Mouse (Mus musculus) thymus, adult 2 months (tissue): ENCODE results near the gene Ctxn1. TPM values are rescaled to one million over a fixed set of nuclear protein-coding genes. Genes with fewer than 3 reads are reported as not detected.

ENCODE experiments used
- DNase-seq: peaks from one replicate; pipeline ENCODE4 v3.0.0; 2021
- H3K27ac ChIP-seq: fragments of 200-500 bp; 2 replicates; pipeline ENCODE4 v1.5.1; 2012; ENCODE audit warnings: low read length, control low read depth; ENCODE audit not compliant: control insufficient read depth, insufficient read depth
- H3K27me3 ChIP-seq: fragments of 200-500 bp; 2 replicates; pipeline ENCODE4 v1.6.1; 2012; ENCODE audit warnings: mild to moderate bottlenecking, low read length, moderate library complexity, mixed read lengths; ENCODE audit not compliant: control insufficient read depth, insufficient read depth
- H3K36me3 ChIP-seq: fragments of 200-500 bp; 2 replicates; pipeline ENCODE4 v1.6.1; 2012; ENCODE audit warnings: mild to moderate bottlenecking, low read length, moderate library complexity; ENCODE audit not compliant: control insufficient read depth, insufficient read depth
- H3K4me1 ChIP-seq: fragments of 200-500 bp; replicated peaks from 2 replicates; pipeline ENCODE4 v1.6.1; 2012; ENCODE audit warnings: low read length; ENCODE audit not compliant: control insufficient read depth, insufficient read depth
- H3K4me3 ChIP-seq: fragments of 200-500 bp; 2 replicates; pipeline ENCODE4 v1.5.1; 2012; ENCODE audit warnings: mild to moderate bottlenecking, low read length, control low read depth, moderate library complexity; ENCODE audit not compliant: control insufficient read depth, insufficient read depth
- CTCF ChIP-seq: fragments of 200-500 bp; IDR thresholded peaks from 2 replicates; pipeline ENCODE4 v1.5.1; 2012; ENCODE audit warnings: mild to moderate bottlenecking, control low read depth, low read length, moderate library complexity, borderline replicate concordance; ENCODE audit not compliant: control insufficient read depth, poor library complexity, insufficient read depth; ENCODE audit errors: extremely low read depth
- POLR2A ChIP-seq: fragments of 200-500 bp; IDR thresholded peaks from 2 replicates; pipeline ENCODE4 v1.6.1; 2012; ENCODE audit warnings: mild to moderate bottlenecking, low read length, control low read depth, moderate library complexity; ENCODE audit not compliant: control insufficient read depth, poor library complexity, insufficient read depth; ENCODE audit errors: extremely low read depth
- WGBS: fragments of 180-500 bp; shearing (Covaris S2); methylation state at CpG from one replicate; pipeline ENCODE4 v1.1.7; 2018; 5-methylcytosine and 5-hydroxymethylcytosine counted together
- polyA plus RNA-seq: library from polyadenylated mRNA; depleted of rRNA; stranded (reverse); fragments of >200 nt; gene quantifications from 2 replicates; pipeline ENCODE4 v1.2.3, GENCODE M21; 2012; rRNA removed

Gene Ctxn1
- 22.5 and 27.0 TPM in 2 replicates for polyA plus RNA-seq

DNA sequence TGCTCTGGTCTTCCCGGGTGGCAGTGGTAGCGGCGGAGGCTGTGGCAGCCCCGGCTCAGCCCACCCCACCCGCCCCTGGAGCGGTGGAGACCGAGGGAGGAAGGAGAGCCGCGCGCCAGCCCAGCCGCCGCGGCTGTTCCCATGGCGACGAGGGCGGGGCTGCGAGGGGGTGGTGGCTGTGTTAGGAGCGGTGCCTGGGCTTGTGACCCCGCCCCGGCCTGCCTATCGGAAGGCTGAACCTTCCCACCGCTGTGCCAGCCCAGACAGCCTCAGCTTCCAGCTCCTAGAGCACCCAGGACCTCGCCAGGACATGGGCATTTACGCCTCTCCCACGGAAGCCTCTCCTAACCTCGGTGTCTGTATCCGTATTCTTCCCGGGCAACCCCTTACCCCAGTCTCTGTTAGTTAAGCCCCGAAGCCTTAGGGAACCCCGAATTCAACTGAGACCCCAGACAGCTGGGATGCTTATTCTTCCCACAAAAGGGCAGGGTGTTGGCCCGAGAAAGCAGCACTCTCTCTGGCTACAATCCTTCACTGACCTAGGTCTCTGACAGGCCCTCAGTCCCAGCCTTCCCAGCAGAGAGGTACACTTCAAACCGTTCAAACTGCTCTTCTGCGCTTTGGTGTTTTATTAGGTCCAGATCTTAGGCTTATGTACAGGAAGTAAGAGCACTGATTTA lies at the start of gene Ctxn1:
TSS of gene Ctxn1 (minus strand) at position 150 of the 680 bp plus-strand sequence.
- peak; percentile 98 for DNase-seq
- no peak for TF ChIP-seq POLR2A
- TF ChIP-seq CTCF: no peak
- Histone ChIP-seq H3K4me1 (peaks cover 4% of the 10 kb centered on the region), H3K27ac (no peak within 1 kb of the TSS), H3K4me3 (peak within 1 kb of the TSS; percentile 54), H3K27me3 (no peaks in the 10 kb centered on the region), H3K36me3 (no peaks in the 10 kb centered on the region; the same call in 1 of the 2 replicates)
- WGBS: 13% methylated on average over 33 of the region's 33 CpGs

GRCm38 (mm10) chr8:4305838-4306237 lies 46.8 kb upstream of the Ctxn1 start:
- DNase-seq: no peak
- peaks cover 79% of the 10 kb centered on the region for H3K36me3 ChIP-seq
- H3K4me1 ChIP-seq: no peaks in the 10 kb centered on the region
- no peaks in the 10 kb centered on the region for H3K27me3 ChIP-seq
- 51% methylated on average over 2 of the region's 2 CpGs for WGBS
- no peak overlapping the region; the same call in 1 of the 2 replicates for H3K27ac ChIP-seq
- H3K4me3 ChIP-seq: no peak overlapping the region
- TF ChIP-seq POLR2A (no peak), CTCF (no peak)

GRCm38 (mm10) chr8:4304124-4304547 lies 45.1 kb upstream of the Ctxn1 start:
- Histone ChIP-seq H3K4me1 (no peaks in the 10 kb centered on the region), H3K27ac (no peak overlapping the region), H3K27me3 (no peaks in the 10 kb centered on the region), H3K4me3 (no peak overlapping the region), H3K36me3 (peaks cover 75% of the 10 kb centered on the region)
- 70% methylated on average over 3 of the region's 3 CpGs for WGBS
- DNase-seq: no peak
- TF ChIP-seq CTCF: no peak
- no peak for TF ChIP-seq POLR2A

DNA sequence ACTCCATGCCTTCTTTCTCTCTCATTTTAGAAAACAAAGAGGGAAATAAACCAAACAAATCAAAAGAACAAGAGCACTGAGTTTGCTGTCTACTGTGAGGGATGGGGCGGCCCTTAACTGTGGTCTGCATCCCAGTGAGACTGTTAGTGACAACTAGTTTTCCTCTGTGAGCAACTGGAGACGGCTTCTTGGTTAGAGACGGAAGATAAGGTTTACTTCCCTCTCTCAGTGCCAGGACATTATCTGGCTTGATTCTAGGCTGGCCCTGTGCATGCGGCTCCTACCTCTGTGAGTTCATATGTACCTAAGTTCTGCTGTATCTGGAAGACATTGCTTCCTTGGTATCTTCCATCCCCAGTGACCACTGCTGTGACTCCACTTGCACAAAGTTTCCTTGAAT lies 38.7 kb upstream of the Ctxn1 start:
- no peak for TF ChIP-seq CTCF
- no peak for TF ChIP-seq POLR2A
- no peaks in the 10 kb centered on the region for H3K4me1 ChIP-seq
- no peak overlapping the region for H3K4me3 ChIP-seq
- DNase-seq: no peak
- peaks cover 79% of the 10 kb centered on the region for H3K36me3 ChIP-seq
- WGBS: 95% methylated on average over 4 of the region's 4 CpGs
- H3K27ac ChIP-seq: no peak overlapping the region
- H3K27me3 ChIP-seq: no peaks in the 10 kb centered on the region

- Histone ChIP-seq H3K27ac (no peak overlapping the region), H3K4me1 (no peaks in the 10 kb centered on the region), H3K36me3 (peaks cover 77% of the 10 kb centered on the region), H3K27me3 (no peaks in the 10 kb centered on the region), H3K4me3 (no peak overlapping the region)
- 96% methylated on average over 5 of the region's 5 CpGs for WGBS
- DNase-seq: no peak
- TF ChIP-seq POLR2A (no peak), CTCF (no peak)
Observed at GRCm38 (mm10) chr8:4292738-4293137, 33.7 kb upstream of the Ctxn1 start.

DNA sequence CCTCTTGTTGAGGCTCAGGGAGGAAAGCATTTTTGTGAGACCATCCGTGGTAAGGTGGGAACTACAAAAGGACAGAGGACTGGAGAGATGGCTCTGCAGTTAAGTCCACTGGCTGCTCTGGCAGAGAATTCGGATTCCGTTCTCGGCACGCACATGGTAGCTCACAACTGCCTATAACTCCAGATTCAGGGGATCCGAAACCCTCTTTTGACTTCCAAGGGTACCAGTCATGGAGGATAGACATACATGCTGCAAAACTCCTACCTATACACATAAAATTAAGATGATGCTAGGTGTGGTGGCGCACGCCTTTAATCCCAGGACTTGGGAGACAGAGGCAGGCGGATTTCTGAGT lies 17.0 kb upstream of the Ctxn1 start:
- peak overlapping the region; percentile 77 for H3K4me3 ChIP-seq
- no peaks in the 10 kb centered on the region; the same call in 1 of the 2 replicates for H3K36me3 ChIP-seq
- H3K4me1 ChIP-seq: peaks cover 5% of the 10 kb centered on the region
- no peak for DNase-seq
- TF ChIP-seq POLR2A (no peak), CTCF (no peak)
- WGBS: 25% methylated on average over 9 of the region's 9 CpGs
- no peaks in the 10 kb centered on the region for H3K27me3 ChIP-seq
- peak overlapping the region; percentile 28; the same call in 1 of the 2 replicates for H3K27ac ChIP-seq
